Mouse (Mus musculus) heart, postnatal 0 days (tissue): ENCODE results near the gene Mmel1. TPM values are rescaled to one million over a fixed set of nuclear protein-coding genes. Genes with fewer than 3 reads are reported as not detected.

Source experiments
- ATAC-seq: fragments of 200-750 bp; cut with Nextera tagmentation; 2 replicates; pipeline ENCODE4 v1.8.0; 2017; ENCODE audit warnings: low read depth, moderate number of reproducible peaks, moderate library complexity; ENCODE audit not compliant: insufficient read depth
- DNase-seq: peaks from one replicate; pipeline ENCODE4 v3.0.0-alpha.2; 2016; ENCODE audit warnings: low spot score
- H3K27ac ChIP-seq: fragments of 300-500 bp; sonication (generic); 2 replicates; pipeline ENCODE4 v1.5.1; 2014; ENCODE audit warnings: low read depth, mild to moderate bottlenecking
- H3K27me3 ChIP-seq: fragments of 300-500 bp; sonication (generic); 2 replicates; pipeline ENCODE4 v1.6.1; 2014; ENCODE audit warnings: low read length, mixed read lengths; ENCODE audit not compliant: control insufficient read depth, insufficient read depth
- H3K36me3 ChIP-seq: fragments of 300-500 bp; sonication (generic); replicated peaks from 2 replicates; pipeline ENCODE4 v1.6.1; 2014; ENCODE audit warnings: low read length, mixed read lengths; ENCODE audit not compliant: control insufficient read depth, insufficient read depth
- H3K4me1 ChIP-seq: fragments of 300-500 bp; sonication (generic); 2 replicates; pipeline ENCODE4 v1.6.1; 2014; ENCODE audit warnings: antibody characterized with exemption; ENCODE audit not compliant: control insufficient read depth, insufficient read depth
- H3K4me2 ChIP-seq: fragments of 300-500 bp; sonication (generic); 2 replicates; pipeline ENCODE4 v1.6.1; 2014; ENCODE audit warnings: low read depth, mild to moderate bottlenecking, low read length, moderate library complexity
- H3K4me3 ChIP-seq: fragments of 300-500 bp; sonication (generic); 2 replicates; pipeline ENCODE4 v1.5.1; 2014; ENCODE audit warnings: low read depth, low read length
- H3K9ac ChIP-seq: fragments of 300-500 bp; sonication (generic); replicated peaks from 2 replicates; pipeline ENCODE4 v1.6.1; 2014; ENCODE audit warnings: low read depth, low read length, mixed read lengths
- H3K9me3 ChIP-seq: fragments of 300-500 bp; sonication (generic); replicated peaks from 2 replicates; pipeline ENCODE4 v1.6.1; 2016; ENCODE audit warnings: low read length; ENCODE audit not compliant: control insufficient read depth
- CTCF ChIP-seq: IDR thresholded peaks from 2 replicates; pipeline ENCODE4 v1.5.1; 2016; ENCODE audit warnings: antibody characterized with exemption, control low read depth, low read depth
- EP300 ChIP-seq: IDR thresholded peaks from 2 replicates; pipeline ENCODE4 v1.6.1; 2016; ENCODE audit warnings: antibody characterized with exemption, low read depth
- WGBS: fragments of 180-500 bp; shearing (Covaris S2); extraction: QIAGEN DNeasy Blood & Tissue Kit; methylation state at CpG from one replicate; pipeline ENCODE4 v1.1.7; 2014; 5-methylcytosine and 5-hydroxymethylcytosine counted together
- polyA plus RNA-seq: library from polyadenylated mRNA; unstranded; fragments of >200 nt; fragmentation: Nextera tagmentation; extraction: Ambion mirVana; gene quantifications from 2 replicates; pipeline ENCODE4 v1.2.1, GENCODE M21; 2015
- total RNA-seq: library from RNA; depleted of rRNA; stranded (reverse); fragments of >200 nt; gene quantifications from 2 replicates; pipeline ENCODE4 v1.2.3, GENCODE M21; 2014; ENCODE audit warnings: low replicate concordance; rRNA removed

Gene Mmel1
- total RNA-seq (0.34 TPM in 1 of 2 replicates, not detected in the other), polyA plus RNA-seq (0.07 and 0.12 TPM in 2 replicates)

DNA sequence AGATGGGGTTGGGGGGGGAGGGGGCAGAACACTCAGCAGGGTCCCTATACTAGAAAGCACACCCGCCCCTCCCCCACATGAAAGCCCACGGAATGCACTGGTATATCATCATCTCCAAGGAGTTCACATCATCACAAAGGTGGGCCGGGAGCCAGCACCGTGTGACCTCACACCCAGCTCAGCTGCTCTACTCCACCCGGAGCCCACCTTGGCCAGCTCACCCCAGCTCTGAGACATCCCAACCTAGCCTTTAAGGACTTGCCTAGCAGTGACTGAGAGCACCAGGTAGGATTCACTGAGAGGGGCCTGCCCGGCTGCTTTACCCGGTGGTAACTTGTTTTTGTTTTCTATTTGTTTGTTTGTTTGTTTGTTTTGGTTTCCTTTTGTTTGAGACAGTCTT is at the start of gene Mmel1:
Gene Mmel1, plus strand, starts transcription at position 146 of the 400 bp plus-strand sequence.
- TF ChIP-seq EP300 (no peak), CTCF (no peak)
- Histone ChIP-seq H3K4me2 (no peak within 1 kb of the TSS), H3K27ac (no peak within 1 kb of the TSS), H3K9ac (no peak within 1 kb of the TSS), H3K36me3 (no peaks in the 10 kb centered on the region), H3K4me1 (no peaks in the 10 kb centered on the region; the same call in 1 of the 2 replicates), H3K9me3 (no peaks in the 10 kb centered on the region), H3K4me3 (no peak within 1 kb of the TSS), H3K27me3 (0 out of 2 replicates have a peak, but pooled peaks cover 11% of the 10 kb centered on the region)
- DNase-seq: no peak
- 70% methylated on average over 7 of the region's 7 CpGs for WGBS
- no peak for ATAC-seq

DNA sequence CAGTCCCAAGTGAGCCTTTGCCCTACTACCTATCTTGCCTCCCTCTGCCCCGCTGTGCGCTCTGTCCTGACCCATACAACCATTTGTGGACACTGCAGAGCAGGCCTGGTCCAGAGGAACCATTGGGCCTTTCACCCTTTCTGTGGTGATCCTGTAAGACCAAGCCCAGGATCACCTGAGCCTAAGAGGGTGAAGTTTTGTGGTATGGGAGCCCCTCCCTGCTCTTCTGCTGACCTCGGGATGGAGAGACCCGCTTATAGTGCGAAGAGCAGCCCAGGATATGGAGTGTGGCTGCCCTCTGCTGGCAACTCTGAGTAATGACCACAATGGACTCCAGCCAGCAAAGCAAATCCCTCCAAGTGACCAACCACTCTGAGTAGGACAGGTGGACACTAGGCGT is 43.7 kb upstream of the Mmel1 start:
- 31% methylated on average over 6 of the region's 6 CpGs for WGBS

DNA sequence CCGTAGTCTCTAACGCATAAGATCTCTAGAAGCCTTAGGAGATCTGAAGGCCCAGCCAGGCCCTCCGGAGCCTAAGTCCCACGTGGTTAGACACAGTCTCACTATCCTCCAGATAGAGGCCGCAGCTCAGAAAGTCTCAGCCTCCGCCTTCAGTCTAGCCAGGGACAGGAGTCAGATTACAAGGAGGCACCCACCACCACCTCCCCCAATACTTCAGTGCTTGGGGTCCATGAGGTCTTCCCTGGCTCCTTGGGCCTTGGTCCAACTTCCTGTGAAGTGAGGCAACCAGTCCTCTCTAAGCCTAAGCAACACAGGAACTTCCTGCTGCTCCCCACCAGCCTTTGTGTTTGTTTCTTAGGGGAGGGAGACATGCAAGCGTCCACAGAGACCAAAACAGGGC is 43.2 kb upstream of the Mmel1 start:
- Histone ChIP-seq H3K27ac (no peak overlapping the region), H3K4me1 (no peaks in the 10 kb centered on the region), H3K36me3 (no peaks in the 10 kb centered on the region), H3K9ac (no peak overlapping the region), H3K27me3 (peaks cover 3% of the 10 kb centered on the region; the same call in 1 of the 2 replicates), H3K4me2 (no peak overlapping the region), H3K4me3 (no peak overlapping the region), H3K9me3 (no peaks in the 10 kb centered on the region)
- ATAC-seq: 0 out of 2 replicates have a peak, but pooled peaks have one; percentile 18
- 56% methylated on average over 7 of the region's 7 CpGs for WGBS
- no peak for DNase-seq
- no peak for TF ChIP-seq CTCF
- TF ChIP-seq EP300: no peak

More for the DNA sequence above, 43.7 kb upstream of the Mmel1 start:
- DNase-seq (peak; percentile 66), ATAC-seq (peak; percentile 66)
- H3K4me2 ChIP-seq: no peak overlapping the region
- no peak overlapping the region for H3K9ac ChIP-seq
- TF ChIP-seq CTCF (peak; percentile 95), EP300 (no peak)
- no peaks in the 10 kb centered on the region for H3K9me3 ChIP-seq
- no peaks in the 10 kb centered on the region for H3K4me1 ChIP-seq
- H3K4me3 ChIP-seq: no peak overlapping the region
- no peak overlapping the region for H3K27ac ChIP-seq
- H3K36me3 ChIP-seq: no peaks in the 10 kb centered on the region
- peaks cover 3% of the 10 kb centered on the region; the same call in 1 of the 2 replicates for H3K27me3 ChIP-seq

DNA sequence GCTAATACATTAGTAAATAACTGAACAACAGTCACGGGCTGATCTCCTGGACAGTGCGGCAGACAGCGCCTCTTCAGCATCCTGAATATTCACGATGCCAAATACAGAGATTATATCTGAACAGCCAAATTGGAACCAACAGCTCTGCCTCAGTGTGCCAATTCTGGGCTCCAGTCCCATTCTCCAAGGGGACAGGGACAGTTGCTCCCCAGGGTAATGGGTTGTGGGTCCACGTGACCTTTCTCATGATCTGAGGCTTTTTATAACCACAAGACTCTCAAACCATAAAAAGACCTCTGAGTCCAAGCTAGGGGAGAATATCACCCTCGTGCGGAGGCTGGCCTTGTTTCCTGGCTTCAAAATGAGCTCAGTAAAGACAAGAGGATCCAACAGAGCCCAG is 42.2 kb upstream of the Mmel1 start:
- no peak overlapping the region for H3K27ac ChIP-seq

DNA sequence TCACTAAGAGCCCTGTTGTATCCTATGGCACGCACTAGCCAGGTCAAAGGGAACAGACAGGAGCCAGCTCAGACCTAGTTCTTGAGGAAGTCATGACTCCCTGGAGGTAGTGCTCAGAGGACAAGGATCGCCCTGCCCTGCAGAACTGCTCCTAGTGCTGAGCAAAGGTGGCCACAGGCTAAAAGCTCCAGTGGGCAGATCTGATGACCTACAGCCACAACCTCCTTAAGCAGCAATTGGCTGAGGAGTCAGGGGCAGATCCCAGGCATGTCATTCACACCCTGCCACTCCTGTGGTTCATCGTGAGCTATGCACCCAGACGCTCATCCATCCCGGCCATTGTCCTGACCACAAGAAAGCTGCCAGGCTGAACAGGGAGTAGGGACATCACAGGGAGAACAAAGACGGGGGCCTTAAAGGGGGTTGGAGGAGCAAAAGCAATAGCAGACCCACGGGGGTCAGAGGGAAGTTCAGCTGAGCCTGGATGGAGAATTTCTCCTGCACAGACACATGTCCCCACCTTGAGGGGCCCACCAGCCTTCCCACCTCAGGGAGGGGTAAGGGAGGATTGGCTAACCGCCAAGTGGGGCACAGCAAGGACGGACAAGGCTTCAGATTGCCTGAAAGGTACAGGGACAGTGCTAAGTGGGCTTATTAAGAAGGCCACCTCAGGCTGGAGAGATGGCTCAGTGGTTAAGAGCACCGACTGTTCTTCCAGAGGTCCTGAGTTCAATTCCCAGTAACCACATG is 41.3 kb upstream of the Mmel1 start:
- H3K4me2 ChIP-seq: no peak overlapping the region
- DNase-seq (no peak), ATAC-seq (peak; percentile 40)
- no peak for TF ChIP-seq CTCF
- no peak for TF ChIP-seq EP300
- no peaks in the 10 kb centered on the region for H3K4me1 ChIP-seq
- 31% methylated on average over 10 of the region's 10 CpGs for WGBS
- no peaks in the 10 kb centered on the region for H3K36me3 ChIP-seq
- peaks cover 3% of the 10 kb centered on the region; the same call in 1 of the 2 replicates for H3K27me3 ChIP-seq
- H3K4me3 ChIP-seq: no peak overlapping the region
- H3K27ac ChIP-seq: no peak overlapping the region
- no peaks in the 10 kb centered on the region for H3K9me3 ChIP-seq
- no peak overlapping the region for H3K9ac ChIP-seq

More for the DNA sequence above, 42.2 kb upstream of the Mmel1 start:
- 69% methylated on average over 7 of the region's 7 CpGs for WGBS
- H3K9me3 ChIP-seq: no peaks in the 10 kb centered on the region
- H3K4me3 ChIP-seq: no peak overlapping the region
- no peak for DNase-seq
- H3K27me3 ChIP-seq: peaks cover 3% of the 10 kb centered on the region; the same call in 1 of the 2 replicates
- no peak overlapping the region for H3K9ac ChIP-seq
- no peaks in the 10 kb centered on the region for H3K4me1 ChIP-seq
- no peaks in the 10 kb centered on the region for H3K36me3 ChIP-seq
- no peak for ATAC-seq
- no peak overlapping the region for H3K4me2 ChIP-seq
- TF ChIP-seq CTCF: no peak
- TF ChIP-seq EP300: no peak
